Mouse (Mus musculus) neural tube, embryonic 10.5 days (tissue): Measurements from ENCODE around the gene Stap2.

ENCODE experiments used
- DNase-seq: peaks from one replicate; pipeline ENCODE4 v3.0.0-alpha.2; 2017; ENCODE audit warnings: low spot score; ENCODE audit errors: extremely low spot score

Stap2 gene

DNA sequence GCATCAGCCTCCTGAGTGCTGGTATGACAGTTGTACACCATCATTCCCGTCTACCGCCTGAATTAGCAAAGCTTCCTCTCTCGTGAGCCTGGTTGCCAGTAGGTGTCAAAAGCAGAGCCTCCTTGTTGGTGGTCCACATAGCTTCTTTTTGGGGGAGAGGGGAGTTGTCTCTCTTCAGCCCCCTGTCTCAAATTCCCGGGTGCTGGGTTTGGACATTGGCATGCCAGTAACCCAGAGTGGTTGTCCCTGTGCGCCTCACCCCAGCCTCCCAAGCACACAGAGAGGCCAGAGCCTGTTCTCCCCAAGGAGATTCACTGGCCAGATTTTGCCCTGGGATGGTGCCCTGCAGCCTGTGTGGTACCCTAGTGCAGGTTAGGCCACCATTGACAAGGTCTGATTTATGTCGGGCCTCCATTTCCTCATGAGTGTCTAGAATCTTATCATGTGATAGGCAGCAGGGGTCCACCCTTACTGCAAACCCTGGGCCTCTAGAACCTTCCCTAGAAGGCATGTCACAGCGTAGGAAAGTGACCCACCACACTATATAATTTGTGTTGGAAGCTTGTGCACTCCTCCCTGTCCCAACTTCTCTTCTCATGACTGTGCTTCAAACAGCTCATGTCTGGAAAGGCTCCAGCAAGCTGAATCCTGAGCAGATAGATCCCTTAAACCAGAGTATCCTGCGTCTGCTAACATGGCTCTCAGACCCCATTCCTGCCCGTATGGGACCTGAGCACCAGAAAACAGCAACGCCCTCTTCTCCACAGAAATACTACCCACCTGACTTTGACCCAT is 45.2 kb downstream of the Stap2 start:
- no peak for DNase-seq

DNA sequence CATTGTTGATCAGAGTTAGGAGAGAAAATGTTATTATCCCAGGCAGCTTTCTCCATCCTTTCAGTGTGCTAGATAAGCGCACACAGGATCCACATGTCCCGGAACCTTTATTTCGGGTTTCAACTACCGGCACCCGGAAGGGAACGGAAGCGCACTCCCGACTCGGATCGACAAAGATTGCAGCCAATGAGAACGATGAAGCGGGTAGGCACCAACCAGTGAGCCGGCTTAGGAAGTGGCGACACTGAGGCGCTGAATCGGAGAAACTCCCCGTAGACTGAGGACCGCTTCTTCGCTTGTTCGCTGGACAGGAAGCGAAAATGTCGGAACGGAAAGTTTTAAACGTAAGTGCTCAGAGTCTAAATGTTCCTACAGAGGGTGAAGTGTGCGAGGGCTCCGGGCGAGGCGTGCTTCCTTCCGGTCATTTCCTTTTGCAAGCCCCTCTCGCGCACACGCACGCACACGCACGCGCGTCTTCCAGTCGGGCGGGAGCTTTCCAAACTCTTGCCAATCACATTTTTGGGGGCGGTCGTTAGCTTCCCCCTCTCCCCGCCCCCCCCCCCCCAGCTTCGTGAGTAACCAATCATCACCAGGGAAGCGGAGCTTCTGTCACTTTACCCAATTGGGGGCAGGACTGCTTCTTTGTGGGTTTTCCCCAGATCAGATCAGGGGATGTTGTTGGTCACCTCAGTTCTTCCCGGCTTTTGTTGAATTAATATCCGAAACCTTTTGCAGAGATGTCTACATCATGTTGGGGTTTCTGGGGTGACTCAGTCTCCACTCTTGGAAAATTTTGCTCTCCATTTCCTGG is 46.3 kb downstream of the Stap2 start, which contains the start of gene Yju2:
Gene Yju2 (plus strand): TSS at position 182 of the 811 bp plus-strand sequence.
- DNase-seq: peak; percentile 95

DNA sequence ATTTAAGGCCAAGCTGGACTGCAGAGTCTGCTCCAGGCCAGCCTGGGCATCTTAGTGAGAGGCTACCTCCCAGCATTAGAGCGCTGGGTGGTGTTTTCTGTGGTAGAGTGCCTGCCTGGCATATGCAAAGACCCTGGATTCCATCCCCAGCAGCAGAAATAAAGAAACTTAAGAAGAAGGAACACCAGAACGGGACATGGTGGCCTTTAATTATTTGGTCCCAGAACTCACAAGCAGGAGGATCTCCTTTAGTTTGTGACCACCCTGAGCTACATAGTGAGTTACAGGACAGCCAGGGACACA is 46.8 kb downstream of the Stap2 start:
- peak; percentile 34 for DNase-seq

DNA sequence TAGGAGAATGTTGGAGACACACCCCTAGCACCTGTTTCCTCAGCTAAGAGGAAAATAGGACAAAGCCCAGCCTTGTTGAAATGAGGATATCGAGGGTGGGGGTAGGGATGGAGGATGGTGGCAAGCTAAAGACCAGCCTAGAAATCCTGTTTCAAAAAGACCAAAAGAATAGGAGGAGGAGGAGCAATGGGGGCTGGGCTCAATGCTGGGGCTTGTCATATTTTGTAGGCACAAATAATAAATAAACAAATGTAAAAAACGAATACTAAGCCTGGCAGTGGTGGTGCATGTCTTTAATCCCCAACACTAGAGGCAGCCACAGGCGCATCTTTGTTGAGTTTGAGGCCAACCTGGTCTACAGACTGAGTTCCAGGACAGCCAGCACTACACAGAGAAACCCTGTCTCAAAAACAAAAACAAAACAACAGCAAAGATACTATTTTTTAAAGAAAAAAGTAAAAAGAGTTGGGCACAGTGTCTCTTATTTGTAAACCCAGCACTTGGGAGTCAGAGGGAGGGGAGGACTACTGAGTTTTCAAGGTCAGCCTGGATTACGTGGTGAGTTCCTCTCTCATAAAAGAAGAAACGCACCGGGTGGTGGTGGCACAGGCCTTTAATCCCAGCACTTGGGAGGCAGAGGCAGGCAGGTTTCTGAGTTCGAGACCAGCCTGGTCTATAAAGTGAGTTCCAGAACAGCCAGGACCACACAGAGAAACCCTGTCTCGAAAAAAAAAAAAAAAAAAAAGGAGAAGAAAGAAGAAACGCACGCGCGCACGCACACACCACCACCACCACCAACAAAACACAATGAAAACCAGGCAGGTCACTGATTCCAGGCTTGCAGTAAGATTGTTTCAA is 47.4 kb downstream of the Stap2 start:
- DNase-seq: no peak

DNA sequence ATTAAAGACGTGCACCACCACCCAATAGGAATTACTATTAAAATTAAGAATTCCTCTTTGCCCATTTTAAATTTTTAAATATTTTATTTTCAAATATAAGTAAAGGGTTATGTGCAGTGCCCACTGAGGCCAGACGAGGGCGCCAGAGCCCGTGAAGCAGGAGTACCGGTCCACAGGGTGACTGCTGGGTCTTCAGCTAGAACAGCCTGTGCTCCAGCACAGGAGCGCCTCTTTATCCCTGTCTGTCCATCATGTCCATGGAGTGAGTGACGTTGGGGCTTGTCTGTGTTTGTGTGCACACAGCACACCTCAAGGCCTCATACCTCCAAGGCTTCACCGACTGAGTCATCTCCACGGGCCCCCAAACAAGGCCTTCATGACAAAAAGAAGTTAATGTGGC is 48.2 kb downstream of the Stap2 start:
- DNase-seq: peak; percentile 80

DNA sequence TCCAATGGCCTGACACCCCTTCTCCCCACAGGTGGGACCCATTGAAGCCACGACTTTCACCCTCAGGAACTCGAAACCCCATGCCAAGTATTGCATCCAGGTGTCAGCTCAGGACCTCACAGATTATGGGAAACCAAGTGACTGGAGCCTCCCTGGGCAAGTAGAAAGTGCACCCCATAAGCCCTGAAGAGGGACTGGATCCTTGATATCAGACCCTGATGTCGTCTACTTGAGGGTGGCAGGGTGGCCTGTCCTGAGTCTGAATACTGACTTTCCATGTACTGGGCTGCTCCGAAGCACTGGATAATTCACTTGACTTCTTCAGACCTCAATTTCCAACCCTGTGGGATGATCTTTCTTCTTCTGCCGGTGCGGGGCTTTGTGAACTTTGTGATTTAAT is 48.8 kb downstream of the Stap2 start:
- DNase-seq: no peak

DNA sequence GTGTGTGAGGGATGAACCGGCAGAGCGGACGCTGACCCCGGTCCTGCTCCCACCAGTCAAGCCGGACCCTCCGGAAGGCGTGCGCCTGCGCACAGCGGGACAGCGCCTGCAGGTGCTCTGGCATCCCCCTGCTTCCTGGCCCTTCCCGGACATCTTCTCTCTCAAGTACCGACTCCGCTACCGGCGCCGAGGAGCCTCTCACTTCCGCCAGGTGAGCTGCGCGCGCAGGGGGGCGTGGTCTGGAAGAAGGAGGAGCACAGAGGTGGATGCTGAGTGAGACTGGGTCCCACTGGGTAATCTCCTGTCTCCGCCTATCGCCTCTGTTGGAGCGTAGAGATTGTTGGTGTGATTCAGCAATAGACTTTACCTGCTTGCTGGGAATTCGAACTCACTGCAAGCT is 49.3 kb downstream of the Stap2 start:
- peak; percentile 76 for DNase-seq

DNA sequence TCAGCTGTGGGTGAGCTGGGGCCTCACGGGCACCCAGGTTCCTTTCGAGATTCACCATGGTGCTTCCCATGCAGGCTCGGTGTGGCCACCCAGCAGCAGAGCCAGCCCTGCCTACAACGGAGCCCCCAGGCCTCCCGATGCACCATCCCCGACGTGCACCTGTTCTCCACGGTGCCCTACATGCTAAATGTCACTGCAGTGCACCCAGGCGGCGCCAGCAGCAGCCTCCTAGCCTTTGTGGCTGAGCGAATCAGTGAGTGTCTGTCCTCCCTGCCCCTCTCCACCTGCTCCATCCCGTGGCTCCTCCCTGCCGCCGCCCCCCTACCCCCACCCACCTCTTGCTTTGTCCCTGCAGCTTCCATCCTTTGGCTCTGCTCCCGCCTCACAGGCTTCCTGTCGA is 51.2 kb downstream of the Stap2 start:
- DNase-seq: no peak

DNA sequence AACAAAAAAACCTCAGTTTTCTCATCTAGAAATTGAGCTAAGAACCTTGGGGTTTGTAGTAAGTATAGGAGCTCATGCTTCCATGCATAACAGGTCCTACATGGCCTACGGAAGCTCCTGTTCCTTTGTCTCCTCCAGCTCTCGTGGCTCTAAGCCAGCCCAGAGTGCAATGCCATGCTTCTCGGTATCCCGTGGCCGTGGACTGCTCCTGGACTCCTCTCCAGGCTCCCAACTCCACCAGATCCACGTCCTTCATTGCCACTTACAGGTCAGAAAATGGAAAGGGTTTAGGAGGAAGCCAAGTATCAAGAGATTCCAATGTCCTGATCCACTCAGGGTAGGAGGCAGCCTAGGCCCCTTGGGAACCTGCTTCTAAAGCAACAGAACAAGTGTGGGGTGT is 51.6 kb downstream of the Stap2 start:
- DNase-seq: peak; percentile 11

DNA sequence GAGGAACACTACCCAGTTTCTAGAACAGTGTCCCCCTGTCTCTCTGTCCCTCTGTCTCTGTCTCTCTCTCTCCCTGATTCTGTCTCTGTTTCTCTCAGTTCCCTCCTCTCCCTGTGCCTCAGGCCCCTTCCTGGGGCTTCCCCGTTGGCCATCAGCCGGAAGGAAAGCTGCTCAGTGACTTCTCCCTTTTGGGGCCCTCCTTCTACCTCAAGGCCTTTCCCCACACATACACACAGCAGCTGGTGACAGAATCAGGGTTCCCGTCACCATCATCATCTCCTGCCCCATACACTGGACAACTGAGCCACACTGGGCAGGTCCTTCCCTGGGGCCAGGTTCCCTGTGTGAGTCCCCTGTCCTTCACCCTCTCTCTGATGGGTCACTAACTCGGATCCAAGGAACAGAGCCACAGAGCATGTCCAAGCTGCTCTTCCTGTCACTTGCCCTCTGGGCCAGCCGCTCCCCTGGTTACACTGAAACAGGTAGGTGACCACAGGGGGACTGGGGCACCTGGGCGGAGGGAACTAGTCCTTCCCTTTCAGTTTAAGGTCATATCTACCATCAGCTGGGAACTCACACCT is 52.8 kb downstream of the Stap2 start, which contains the start of gene Ebi3:
Gene Ebi3 (plus strand): TSS at position 194 of the 581 bp plus-strand sequence.
- no peak for DNase-seq

DNA sequence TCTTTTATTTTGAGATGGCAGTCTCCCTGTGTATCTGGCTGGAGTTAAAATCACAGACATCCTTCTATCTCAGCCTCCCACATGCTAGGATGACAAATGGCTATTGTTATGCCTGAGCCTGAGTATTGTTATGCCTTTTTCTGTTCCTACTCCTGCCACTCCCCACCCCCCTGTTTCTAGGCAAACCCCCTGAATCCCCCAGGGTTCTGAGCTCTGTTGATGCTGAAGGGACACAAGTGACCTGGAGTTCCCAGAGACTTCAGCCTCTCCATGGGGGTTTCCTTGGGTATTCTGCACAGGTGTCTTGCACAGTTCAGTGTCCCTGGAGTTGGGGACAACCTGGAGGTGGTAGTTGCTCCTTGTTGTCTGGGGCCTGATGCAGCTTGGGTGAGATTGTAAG is 53.3 kb downstream of the Stap2 start:
- DNase-seq: no peak

DNA sequence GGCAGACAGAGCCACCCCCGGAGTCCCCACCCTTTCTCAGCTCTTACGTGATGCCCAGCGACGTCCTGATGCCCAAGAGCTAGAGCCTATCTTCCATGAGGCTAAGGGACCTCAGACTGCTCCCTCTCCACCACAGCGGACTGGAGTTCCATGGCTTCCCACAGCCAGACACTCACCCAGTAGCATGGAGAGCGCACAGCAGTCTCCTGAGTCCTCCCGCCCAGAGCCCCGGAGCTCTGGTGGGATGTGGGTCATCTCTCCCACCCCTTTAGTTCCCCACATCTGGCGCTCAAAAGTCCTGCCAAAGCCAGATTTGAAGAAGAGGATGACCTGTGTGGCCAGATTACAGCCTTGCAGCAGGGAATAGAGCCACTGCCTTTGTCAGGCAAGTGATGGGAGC is 54.8 kb downstream of the Stap2 start:
- DNase-seq: no peak

DNA sequence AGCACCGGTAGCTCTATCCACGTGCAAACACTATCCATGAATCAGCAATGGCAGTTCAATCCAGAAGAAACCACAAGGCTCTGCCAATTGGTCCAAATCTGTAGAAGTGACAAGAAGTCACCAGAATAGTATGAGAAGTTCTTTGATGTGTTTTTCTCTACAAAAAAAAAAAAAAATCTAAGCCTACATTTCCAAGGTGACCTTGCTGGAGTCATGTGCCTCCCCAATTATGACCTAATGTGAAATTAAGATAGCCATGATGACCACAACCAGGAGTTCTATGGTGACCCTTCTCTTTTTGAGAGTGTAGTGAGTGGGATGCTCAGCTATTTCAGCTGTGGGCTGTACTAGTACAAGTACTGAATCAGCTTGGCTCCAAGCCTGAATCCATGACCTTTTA is 56.0 kb downstream of the Stap2 start, which contains the start of gene Zfp119b:
Gene Zfp119b (minus strand): TSS at position 101 of the 400 bp plus-strand sequence.
- DNase-seq: no peak

DNA sequence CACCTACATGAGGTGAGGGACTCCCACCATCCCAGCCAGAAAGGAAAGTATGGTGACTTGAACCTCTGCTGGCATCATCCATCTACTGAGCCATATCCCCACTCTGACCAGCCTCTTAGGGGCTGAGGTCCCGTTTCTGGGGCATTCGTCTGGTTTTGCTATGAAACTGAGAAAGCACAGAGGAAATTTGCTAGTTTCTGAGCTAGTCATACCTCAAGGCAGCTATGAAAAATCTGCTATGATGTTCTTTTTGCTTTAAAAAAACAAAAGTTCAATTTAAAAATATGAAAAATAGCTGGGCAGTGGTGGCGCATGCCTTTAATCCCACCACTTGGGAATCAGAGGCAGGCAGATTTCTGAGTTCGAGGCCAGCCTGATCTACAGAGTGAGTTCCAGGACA is 56.7 kb downstream of the Stap2 start:
- DNase-seq: no peak
